Mouse (Mus musculus): ENCODE results near the gene Zfp386. TPM values are rescaled to one million over a fixed set of nuclear protein-coding genes. Genes with fewer than 3 reads are reported as not detected.
"Not testable (repeated sequence)": the region's sequence is repeated elsewhere in the genome, so short reads cannot be mapped to it uniquely, and the experiment has no call there.

The Zfp386 gene
- 10 to 100 TPM in 23 of 26 experiments, 1 to 10 TPM in 3; 8.8 to 80.4 (median 31.3) TPM for total RNA-seq (2018; cell fraction: chromatin; rRNA removed)
- 10 to 100 TPM in 24 of 26 experiments, 1 to 10 TPM in 2; 8.4 to 25.0 (median 18.3) TPM for total RNA-seq (2018; cell fraction: cytosol; rRNA removed)
- total RNA-seq (2018; cell fraction: nucleus; rRNA removed) = 100 to 1,000 TPM in 1 of 26 experiments, 10 to 100 TPM in 22, 1 to 10 TPM in 3; 6.6 to 103 (median 25.7) TPM
- polyA plus RNA-seq (2018) = 16.7 to 37.7 TPM (median 19.2 TPM) in 3 replicates

DNA sequence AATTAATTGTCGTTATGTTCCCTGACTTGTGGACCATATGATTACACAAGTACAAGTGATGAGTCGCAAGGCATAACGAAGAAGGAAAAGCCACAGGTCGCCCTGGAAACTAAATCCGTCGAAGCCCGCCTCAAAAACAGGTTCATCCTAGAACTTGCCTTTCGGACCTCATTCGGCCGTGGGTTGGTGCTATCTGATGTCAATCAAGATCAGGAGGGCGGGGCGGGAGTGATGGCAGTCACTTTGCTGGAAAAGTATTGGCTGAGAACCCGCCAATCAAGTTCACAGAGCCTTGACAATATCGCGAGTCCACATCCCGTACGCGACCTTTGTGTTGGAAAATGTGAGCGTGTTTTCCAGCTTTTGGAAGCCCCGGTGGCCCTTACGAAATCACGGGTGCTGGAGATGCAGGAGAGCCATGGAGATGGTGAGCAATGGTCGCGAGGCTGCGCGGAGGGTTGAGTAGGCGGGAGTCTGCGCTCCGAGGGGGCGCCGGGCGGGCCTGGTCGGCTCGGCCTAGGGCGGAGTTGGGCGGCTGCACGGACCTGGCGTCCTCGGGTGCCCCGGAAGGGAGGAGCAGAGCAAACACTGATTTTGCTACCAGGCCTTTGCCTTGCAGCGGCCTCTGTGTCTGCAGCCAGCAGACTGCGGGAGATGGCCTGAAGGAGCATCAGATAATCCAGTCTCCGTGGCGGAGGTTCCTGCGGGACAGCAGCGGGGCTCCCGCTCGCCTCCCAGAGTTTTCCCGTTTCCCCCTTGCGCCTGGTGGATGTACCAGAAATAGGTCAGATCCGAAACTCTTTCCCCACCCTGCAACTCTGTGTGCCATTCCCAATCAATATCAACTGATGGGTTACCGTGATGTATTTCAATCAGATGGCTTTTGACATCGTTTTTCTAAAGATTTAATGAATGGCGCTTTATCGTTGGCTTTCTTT is at the start of gene Zfp386:
Zfp386 (plus strand) TSS at position 285 of the 938 bp plus-strand sequence.
- 1% methylated on average over 53 of the region's 55 CpGs for WGBS (ENCODE audit: missing documents)
- Histone ChIP-seq H3K79me2 (ENCODE audit: inconsistent target) (peaks cover 49% of the 10 kb centered on the region), H3K36me3 (ENCODE audit: inconsistent target) (no peaks in the 10 kb centered on the region), H3K4me3 (ENCODE audit: inconsistent target) (peak within 1 kb of the TSS; percentile 92), H3K27ac (peak within 1 kb of the TSS; percentile 66)

DNA sequence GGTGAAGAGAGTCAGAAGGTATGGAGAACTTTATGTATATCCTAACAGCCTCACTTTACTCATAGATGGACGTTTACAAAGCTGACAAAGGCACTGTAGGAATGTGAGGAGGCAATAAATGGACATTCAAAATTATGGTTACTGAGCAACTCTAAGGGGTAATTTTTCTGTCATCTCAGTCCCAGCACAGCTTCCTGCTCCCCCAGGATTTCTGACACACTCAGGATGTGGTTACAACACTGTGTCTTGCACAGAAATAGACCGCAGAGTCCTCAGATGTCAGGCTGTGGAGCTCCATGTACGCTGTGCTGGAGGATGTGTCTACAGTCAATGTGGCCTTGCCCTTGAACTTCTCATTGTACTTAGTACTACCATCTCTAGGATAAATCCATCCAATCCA is 47.7 kb upstream of the Zfp386 start:
- 9% methylated on average over 3 of the region's 3 CpGs for WGBS (ENCODE audit: missing documents)
- not testable (repeated sequence) for H3K36me3 ChIP-seq (ENCODE audit: inconsistent target); H3K27ac ChIP-seq; H3K4me3 ChIP-seq (ENCODE audit: inconsistent target); H3K79me2 ChIP-seq (ENCODE audit: inconsistent target)

GRCm38 (mm10) chr12:116002946-116003345 is 44.6 kb upstream of the Zfp386 start:
- not testable (repeated sequence) for H3K27ac ChIP-seq; H3K36me3 ChIP-seq (ENCODE audit: inconsistent target); H3K4me3 ChIP-seq (ENCODE audit: inconsistent target); H3K79me2 ChIP-seq (ENCODE audit: inconsistent target)
- 17% methylated on average over 1 of the region's 1 CpGs for WGBS (ENCODE audit: missing documents)

GRCm38 (mm10) chr12:116010812-116011211 is 36.7 kb upstream of the Zfp386 start:
- H3K79me2 ChIP-seq (ENCODE audit: inconsistent target) = no peaks in the 10 kb centered on the region
- no peaks in the 10 kb centered on the region for H3K36me3 ChIP-seq (ENCODE audit: inconsistent target)
- 29% methylated on average over 2 of the region's 2 CpGs for WGBS (ENCODE audit: missing documents)
- no peak overlapping the region for H3K4me3 ChIP-seq (ENCODE audit: inconsistent target)
- H3K27ac ChIP-seq = no peak overlapping the region

DNA sequence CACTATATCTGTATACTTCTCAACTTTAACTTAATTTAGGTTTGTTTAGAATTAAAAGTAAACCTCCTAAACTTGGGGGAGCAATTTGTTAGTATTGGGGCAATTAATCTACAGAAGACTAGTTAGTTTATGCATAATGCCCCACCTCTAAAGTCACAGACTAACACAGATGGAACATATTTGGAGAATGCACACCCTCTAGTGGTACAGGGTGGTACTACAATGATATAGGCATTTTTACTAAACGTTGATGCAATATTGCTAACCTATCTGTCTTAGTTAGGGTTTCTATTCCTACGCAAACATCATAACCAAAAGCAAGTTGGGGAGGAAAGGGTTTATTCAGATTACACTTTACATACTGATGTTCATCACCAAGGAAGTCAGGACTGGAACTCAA is 19.4 kb upstream of the Zfp386 start:
- H3K27ac ChIP-seq = no peak overlapping the region
- no peaks in the 10 kb centered on the region for H3K36me3 ChIP-seq (ENCODE audit: inconsistent target)
- no peak overlapping the region for H3K4me3 ChIP-seq (ENCODE audit: inconsistent target)
- WGBS (ENCODE audit: missing documents) = 38% methylated on average over 1 of the region's 2 CpGs
- H3K79me2 ChIP-seq (ENCODE audit: inconsistent target) = no peaks in the 10 kb centered on the region

- WGBS (ENCODE audit: missing documents) = 77% methylated on average over 5 of the region's 5 CpGs
- no peak overlapping the region for H3K27ac ChIP-seq
These were observed 12.2 kb upstream of the Zfp386 start for GRCm38 (mm10) chr12:116035346-116035745.

DNA sequence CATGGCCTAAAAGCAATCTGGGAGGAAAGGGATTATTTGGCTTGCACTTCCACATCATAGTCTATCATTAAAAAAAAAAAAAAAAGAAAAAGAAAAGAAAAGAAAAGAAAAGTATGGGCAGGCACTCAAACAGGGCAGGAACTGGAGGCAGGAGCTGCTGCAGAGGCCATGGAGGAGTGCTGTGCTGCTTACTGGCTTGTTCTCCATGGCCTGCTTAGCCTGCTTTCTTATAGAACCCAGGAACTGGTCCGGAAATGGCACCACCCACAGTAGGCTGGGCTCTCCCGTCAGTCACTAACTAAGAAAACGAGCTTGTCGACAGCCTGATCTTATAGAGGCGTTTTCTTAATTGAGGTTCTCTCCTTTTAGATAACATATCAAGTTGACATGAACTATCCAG is 2.7 kb upstream of the Zfp386 start:
- WGBS (ENCODE audit: missing documents) = 97% methylated on average over 5 of the region's 5 CpGs
- Histone ChIP-seq H3K4me3 (ENCODE audit: inconsistent target) (no peak overlapping the region), H3K79me2 (ENCODE audit: inconsistent target) (peaks cover 20% of the 10 kb centered on the region), H3K27ac (no peak overlapping the region), H3K36me3 (ENCODE audit: inconsistent target) (no peaks in the 10 kb centered on the region)

More at GRCm38 (mm10) chr12:116035346-116035745, 12.2 kb upstream of the Zfp386 start:
- no peaks in the 10 kb centered on the region for H3K79me2 ChIP-seq (ENCODE audit: inconsistent target)
- no peaks in the 10 kb centered on the region for H3K36me3 ChIP-seq (ENCODE audit: inconsistent target)
- H3K4me3 ChIP-seq (ENCODE audit: inconsistent target) = no peak overlapping the region

- Histone ChIP-seq H3K27ac (0 out of 2 replicates have a peak overlapping the region, but pooled peaks have one; percentile 66), H3K4me3 (ENCODE audit: inconsistent target) (peak overlapping the region; percentile 92), H3K36me3 (ENCODE audit: inconsistent target) (no peaks in the 10 kb centered on the region), H3K79me2 (ENCODE audit: inconsistent target) (peaks cover 59% of the 10 kb centered on the region)
- 78% methylated on average over 7 of the region's 7 CpGs for WGBS (ENCODE audit: missing documents)
These were observed 1.2 kb downstream of the Zfp386 start for GRCm38 (mm10) chr12:116048766-116049165.

DNA sequence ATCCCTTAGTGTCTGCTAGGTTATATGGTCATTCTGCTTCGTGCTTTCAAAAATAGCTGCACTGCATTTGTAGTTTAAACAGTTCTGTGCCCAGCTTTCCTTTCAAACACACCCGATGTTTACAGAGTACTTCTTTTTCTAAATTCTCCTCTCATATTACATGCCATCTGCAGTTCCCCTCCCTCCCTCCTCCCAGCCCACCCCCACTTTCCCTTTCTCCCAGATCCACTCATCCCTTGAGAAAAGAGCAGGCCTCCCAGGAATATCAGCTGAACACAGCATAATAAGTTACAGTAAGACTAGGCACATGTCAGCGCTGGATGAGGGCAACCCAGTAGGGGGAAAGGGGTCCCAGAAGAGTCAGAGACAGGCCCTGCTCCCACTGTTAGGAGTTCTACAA is 1.7 kb downstream of the Zfp386 start:
- Histone ChIP-seq H3K36me3 (ENCODE audit: inconsistent target) (no peaks in the 10 kb centered on the region), H3K27ac (no peak overlapping the region), H3K4me3 (ENCODE audit: inconsistent target) (no peak overlapping the region), H3K79me2 (ENCODE audit: inconsistent target) (peaks cover 60% of the 10 kb centered on the region)
- WGBS (ENCODE audit: missing documents) = 92% methylated on average over 3 of the region's 3 CpGs

DNA sequence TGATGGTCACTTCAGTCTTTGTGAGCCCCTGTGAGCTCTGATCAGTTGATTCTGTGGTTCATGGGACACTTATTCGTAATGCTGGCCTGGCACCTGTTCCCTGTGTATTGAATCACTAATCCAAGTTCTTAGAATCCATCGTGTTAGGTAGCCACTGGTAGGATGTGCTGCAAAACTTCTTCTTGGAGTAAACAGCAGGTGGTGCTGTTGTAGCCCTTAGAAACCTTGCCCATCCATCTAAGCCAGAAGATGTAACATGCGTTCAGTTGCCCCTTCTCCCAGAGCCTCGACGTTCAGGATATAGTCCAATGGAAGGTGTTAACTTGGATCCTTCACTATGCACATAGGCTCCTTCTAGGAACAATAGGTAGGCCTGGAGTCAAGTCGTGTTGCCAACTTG is 2.2 kb downstream of the Zfp386 start:
- 47% methylated on average over 6 of the region's 6 CpGs for WGBS (ENCODE audit: missing documents)

DNA sequence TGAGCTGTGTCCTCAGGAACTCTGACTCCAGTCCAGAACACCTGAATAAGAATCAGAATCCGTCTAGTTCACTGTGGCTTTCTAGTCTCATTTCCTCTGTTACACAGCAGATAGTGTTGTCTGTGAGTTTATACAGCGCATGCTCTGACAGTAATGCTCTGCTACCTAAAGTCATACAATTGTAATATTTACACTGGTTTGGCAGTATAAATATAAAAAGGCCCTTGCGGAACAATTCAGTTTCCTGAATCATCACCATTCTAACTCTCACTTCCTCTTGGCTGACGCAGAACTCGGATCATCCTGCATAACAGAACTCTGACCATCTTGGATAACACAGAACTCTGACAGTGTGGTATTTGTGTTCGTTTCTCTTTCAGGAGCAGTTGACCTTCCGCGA is 6.8 kb downstream of the Zfp386 start:
- peaks cover 44% of the 10 kb centered on the region for H3K79me2 ChIP-seq (ENCODE audit: inconsistent target)
- 0 out of 2 replicates have a peak overlapping the region, but pooled peaks have one; percentile 21 for H3K27ac ChIP-seq
- 29% methylated on average over 8 of the region's 8 CpGs for WGBS (ENCODE audit: missing documents)
- H3K4me3 ChIP-seq (ENCODE audit: inconsistent target) = no peak overlapping the region
- H3K36me3 ChIP-seq (ENCODE audit: inconsistent target) = peaks cover 43% of the 10 kb centered on the region

More for the DNA sequence above, 2.2 kb downstream of the Zfp386 start:
- Histone ChIP-seq H3K79me2 (ENCODE audit: inconsistent target) (peaks cover 60% of the 10 kb centered on the region), H3K36me3 (ENCODE audit: inconsistent target) (no peaks in the 10 kb centered on the region), H3K27ac (no peak overlapping the region), H3K4me3 (ENCODE audit: inconsistent target) (no peak overlapping the region)

GRCm38 (mm10) chr12:116056112-116056511 is 8.6 kb downstream of the Zfp386 start:
- Histone ChIP-seq H3K4me3 (ENCODE audit: inconsistent target) (no peak overlapping the region), H3K27ac (no peak overlapping the region), H3K79me2 (ENCODE audit: inconsistent target) (peaks cover 27% of the 10 kb centered on the region), H3K36me3 (ENCODE audit: inconsistent target) (peaks cover 58% of the 10 kb centered on the region)
- WGBS (ENCODE audit: missing documents) = 95% methylated on average over 3 of the region's 3 CpGs

DNA sequence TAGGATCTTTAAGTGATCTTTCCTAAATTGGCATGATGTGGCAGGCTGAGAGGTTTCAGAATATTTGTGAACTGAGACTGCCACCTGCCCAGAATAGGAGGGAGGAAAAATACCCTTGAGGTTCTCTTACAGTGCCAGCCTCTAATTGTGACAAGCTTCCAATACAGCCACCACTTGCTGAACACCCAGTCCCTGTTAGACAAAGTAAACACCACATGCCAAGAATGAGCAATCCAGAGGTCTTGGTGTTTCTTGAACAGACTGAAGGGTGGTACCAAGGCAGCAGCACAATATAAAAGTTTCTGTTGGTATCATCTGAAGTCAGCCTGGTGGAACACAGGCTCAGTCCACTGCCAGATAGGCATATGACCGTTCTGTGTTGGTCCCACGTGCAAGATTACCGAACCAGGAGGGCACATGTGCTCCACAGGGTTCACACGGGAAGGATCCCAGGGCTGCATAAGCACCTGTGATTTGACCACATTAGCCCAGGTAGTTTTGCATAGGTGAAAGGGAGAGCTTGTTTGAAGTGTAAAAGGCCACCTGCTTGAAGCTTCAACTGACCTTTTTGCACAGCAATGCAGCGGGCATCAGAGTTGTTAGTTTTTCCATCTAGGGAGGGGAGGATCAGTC is 14.2 kb downstream of the Zfp386 start:
- no peak overlapping the region for H3K27ac ChIP-seq
- H3K79me2 ChIP-seq (ENCODE audit: inconsistent target) = no peaks in the 10 kb centered on the region
- 87% methylated on average over 5 of the region's 5 CpGs for WGBS (ENCODE audit: missing documents)
- no peak overlapping the region for H3K4me3 ChIP-seq (ENCODE audit: inconsistent target)
- H3K36me3 ChIP-seq (ENCODE audit: inconsistent target) = peaks cover 41% of the 10 kb centered on the region

DNA sequence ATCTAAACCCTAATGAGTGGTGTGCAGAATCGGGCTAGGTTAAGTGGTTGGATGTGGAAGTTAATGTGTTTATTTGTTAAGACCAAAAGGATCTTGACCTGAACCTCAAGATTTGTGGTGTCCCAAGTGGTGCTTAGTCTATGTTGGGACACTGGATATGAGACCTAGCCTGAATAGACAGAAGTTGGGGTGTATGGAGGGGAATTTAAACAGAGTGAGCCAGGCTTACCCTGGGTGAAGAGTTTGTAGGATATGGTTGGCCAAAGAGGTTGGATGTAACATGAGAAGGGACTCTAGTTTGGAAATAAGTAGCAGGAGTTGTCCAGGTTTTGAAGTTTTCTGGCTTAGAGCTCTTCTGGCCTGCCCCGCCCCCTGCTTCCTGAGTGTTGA is 14.7 kb downstream of the Zfp386 start:
- 100% methylated on average over 2 of the region's 2 CpGs for WGBS (ENCODE audit: missing documents)
- Histone ChIP-seq H3K79me2 (ENCODE audit: inconsistent target) (no peaks in the 10 kb centered on the region), H3K4me3 (ENCODE audit: inconsistent target) (no peak overlapping the region), H3K36me3 (ENCODE audit: inconsistent target) (peaks cover 36% of the 10 kb centered on the region), H3K27ac (no peak overlapping the region)

- WGBS (ENCODE audit: missing documents) = 93% methylated on average over 4 of the region's 4 CpGs
- Histone ChIP-seq H3K27ac (no peak overlapping the region), H3K79me2 (ENCODE audit: inconsistent target) (no peaks in the 10 kb centered on the region), H3K4me3 (ENCODE audit: inconsistent target) (no peak overlapping the region), H3K36me3 (ENCODE audit: inconsistent target) (peaks cover 27% of the 10 kb centered on the region)
These were observed 15.5 kb downstream of the Zfp386 start for GRCm38 (mm10) chr12:116063020-116063419.

All from macrophage (primary cell).